In the genomic region with DNA sequence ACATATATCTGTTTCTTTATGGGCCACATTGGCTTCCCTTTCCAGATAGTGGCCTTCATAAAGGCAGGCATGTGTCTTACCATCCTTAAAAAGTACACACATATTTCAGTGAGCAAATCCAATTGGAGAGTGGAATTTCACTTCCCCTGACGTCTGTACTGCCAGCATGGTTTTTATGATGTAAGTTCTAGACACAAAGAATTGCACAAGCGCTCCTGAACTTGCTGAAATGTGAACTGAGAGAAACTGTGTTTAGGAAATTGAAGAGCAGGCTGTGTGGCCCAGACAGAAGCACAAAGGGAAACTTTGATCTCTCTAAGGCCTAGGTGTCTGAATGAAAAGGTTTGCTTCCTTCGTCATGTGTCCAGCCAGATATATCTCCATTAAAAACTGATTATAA, we compare ENCODE assay signal across 17 mouse cellular contexts.
DNase-seq lines count a peak whose midpoint lies in the region; ATAC-seq and TF ChIP-seq lines count a peak whose summit lies in the region.
"Had no signal": no experiment of that assay in that cellular context is flagged by ENCODE, and none has a peak within 500 bp of the region (broad histone marks: within the 10 kb centered on the region; RNA-seq: fewer than 3 reads in every experiment).

No protein-coding gene starts in this region.

- H3K27me3 ChIP-seq in heart, embryonic 10.5 days (ENCODE audit: insufficient read depth, poor library complexity, severe bottlenecking), result no peaks in the 10 kb centered on the region
- H3K27me3 ChIP-seq: CH12.LX; forebrain, embryonic 15.5 days; heart, embryonic 13.5 days; hindbrain, embryonic 15.5 days had no signal

- TF ChIP-seq POLR2A in lung, adult 2 months (IDR thresholded peaks at IDR 0.05; ENCODE audit: borderline replicate concordance, extremely low read depth, low read depth, low read length), result no peak

- peak; percentile 72 for DNase-seq in 3T3-L1 (ENCODE audit: low read depth, low spot score)
- peak; percentile 29 for DNase-seq in NIH3T3 (ENCODE audit: low read depth)
- no peak for DNase-seq in heart, embryonic 10.5 days (ENCODE audit: low spot score)
- no peak for DNase-seq in gastrocnemius, postnatal 25 days
- no peak for DNase-seq in lung, adult 2 months
- DNase-seq: adrenal gland, adult 8-10 months; adrenal gland, postnatal 36 days; cerebellum, adult 2 months; cerebellum, postnatal 10 days; heart, postnatal 36 days had no signal

- no peak overlapping the region for H3K27ac ChIP-seq in heart, embryonic 10.5 days
- H3K27ac ChIP-seq: embryonic facial prominence, embryonic 10.5 days; forebrain, embryonic 15.5 days; heart, embryonic 13.5 days; hindbrain, embryonic 15.5 days had no signal

- H3K36me3 ChIP-seq in heart, embryonic 10.5 days, result no peaks in the 10 kb centered on the region
- H3K36me3 ChIP-seq: embryonic facial prominence, embryonic 10.5 days; forebrain, embryonic 15.5 days; heart, embryonic 13.5 days; hindbrain, embryonic 15.5 days had no signal

- no peaks in the 10 kb centered on the region for H3K4me1 ChIP-seq in heart, embryonic 10.5 days
- no peaks in the 10 kb centered on the region for H3K4me1 ChIP-seq in lung, adult 2 months (ENCODE audit: control insufficient read depth, insufficient read depth, low read length)
- H3K4me1 ChIP-seq: embryonic facial prominence, embryonic 10.5 days; forebrain, embryonic 15.5 days; heart, embryonic 13.5 days; hindbrain, embryonic 15.5 days had no signal

- peak; percentile 95 for ATAC-seq in granulocyte monocyte progenitor cell, adult 5-6 weeks (replicated peaks; ENCODE audit: poor library complexity, severe bottlenecking)
- ATAC-seq: forebrain, embryonic 15.5 days had no signal

- H3K4me3 ChIP-seq in heart, embryonic 10.5 days, result no peak overlapping the region
- no peak overlapping the region for H3K4me3 ChIP-seq in lung, adult 2 months (replicated peaks; ENCODE audit: extremely low read depth, low read depth, low read length)
- H3K4me3 ChIP-seq: embryonic facial prominence, embryonic 10.5 days; erythroblast, embryonic 14.5 days; forebrain, embryonic 15.5 days; heart, embryonic 13.5 days; hindbrain, embryonic 15.5 days had no signal

- no peaks in the 10 kb centered on the region; the same call in 1 of the 2 replicates for H3K9me3 ChIP-seq in heart, embryonic 10.5 days
- H3K9me3 ChIP-seq: embryonic facial prominence, embryonic 10.5 days; forebrain, embryonic 15.5 days; heart, embryonic 13.5 days; hindbrain, embryonic 15.5 days had no signal

- WGBS in heart, embryonic 10.5 days, result 83% methylated on average over 3 of the region's 3 CpGs
- WGBS in lung, adult 2 months, result 74% methylated on average over 3 of the region's 3 CpGs

- no peak for TF ChIP-seq CTCF in lung, adult 2 months (IDR thresholded peaks at IDR 0.05; ENCODE audit: insufficient read depth, low read length)

Comparison
In these comparisons a context has a peak if more than half of its experiments do, and no peak if none do; other contexts are left out.
1. DNase-seq: peak in 3T3-L1 (single experiment) and NIH3T3 (single experiment); none in heart, embryonic 10.5 days (single experiment), gastrocnemius, postnatal 25 days (single experiment) and lung, adult 2 months (single experiment).